Mouse (Mus musculus) midbrain, embryonic 12.5 days (tissue): ENCODE measurements around the gene Gnai3. TPM values are rescaled to one million over a fixed set of nuclear protein-coding genes. Genes with fewer than 3 reads are reported as not detected.

Experiments used
- ATAC-seq: fragments of 200-750 bp; cut with Nextera tagmentation; 2 replicates; pipeline ENCODE4 v1.8.0; 2017; ENCODE audit warnings: low read depth, moderate TSS enrichment, moderate library complexity; ENCODE audit not compliant: low FRiP score
- H3K27ac ChIP-seq: fragments of 300-500 bp; sonication (generic); replicated peaks from 2 replicates; pipeline ENCODE4 v1.5.1; 2016; ENCODE audit warnings: mild to moderate bottlenecking
- H3K27me3 ChIP-seq: fragments of 300-500 bp; sonication (generic); 2 replicates; pipeline ENCODE4 v1.6.1; 2016; ENCODE audit warnings: mild to moderate bottlenecking
- H3K36me3 ChIP-seq: fragments of 300-500 bp; sonication (generic); 2 replicates; pipeline ENCODE4 v1.6.1; 2016
- H3K4me1 ChIP-seq: fragments of 300-500 bp; sonication (generic); 2 replicates; pipeline ENCODE4 v1.6.1; 2016
- H3K4me2 ChIP-seq: fragments of 300-500 bp; sonication (generic); replicated peaks from 2 replicates; pipeline ENCODE4 v1.6.1; 2016; ENCODE audit warnings: mild to moderate bottlenecking, moderate library complexity
- H3K4me3 ChIP-seq: fragments of 300-500 bp; sonication (generic); 2 replicates; pipeline ENCODE4 v1.5.1; 2016; ENCODE audit warnings: mild to moderate bottlenecking
- H3K9ac ChIP-seq: fragments of 300-500 bp; sonication (generic); replicated peaks from 2 replicates; pipeline ENCODE4 v1.6.1; 2016; ENCODE audit warnings: mild to moderate bottlenecking, moderate library complexity
- H3K9me3 ChIP-seq: fragments of 300-500 bp; sonication (generic); 2 replicates; pipeline ENCODE4 v1.6.1; 2016; ENCODE audit warnings: mild to moderate bottlenecking
- WGBS: fragments of 180-500 bp; shearing (Covaris S2); methylation state at CpG from one replicate; pipeline ENCODE4 v1.1.7; 2016; 5-methylcytosine and 5-hydroxymethylcytosine counted together
- polyA plus RNA-seq: library from polyadenylated mRNA; unstranded; fragments of >200 nt; fragmentation: Nextera tagmentation; extraction: Ambion mirVana; gene quantifications from 2 replicates; pipeline ENCODE4 v1.2.1, GENCODE M21; 2016

Gnai3 gene
- polyA plus RNA-seq, 1 experiment from 2014 or later = 199 TPM

GRCm38 (mm10) chr3:108086470-108086979 lies 59.4 kb downstream of the Gnai3 start, which contains the start of gene Ampd2:
Gene Ampd2, minus strand, starts transcription at chr3:108086651.
- Histone ChIP-seq H3K4me3 (peak within 1 kb of the TSS; percentile 58), H3K4me2 (peak within 1 kb of the TSS; percentile 99), H3K9me3 (no peaks in the 10 kb centered on the region), H3K4me1 (peaks cover 53% of the 10 kb centered on the region), H3K27ac (peak within 1 kb of the TSS; percentile 81), H3K9ac (peak within 1 kb of the TSS; percentile 63), H3K36me3 (no peaks in the 10 kb centered on the region), H3K27me3 (no peaks in the 10 kb centered on the region)
- peak; percentile 27; the same call in 1 of the 2 replicates for ATAC-seq
- WGBS = under 1% methylated on average over 29 of the region's 29 CpGs

- H3K27me3 ChIP-seq = no peaks in the 10 kb centered on the region
- 0% methylated on average over 31 of the region's 31 CpGs for WGBS
- H3K4me1 ChIP-seq = peaks cover 54% of the 10 kb centered on the region
- peak overlapping the region; percentile 99 for H3K4me2 ChIP-seq
- H3K9ac ChIP-seq = peak overlapping the region; percentile 63
- peak; percentile 60 for ATAC-seq
- H3K36me3 ChIP-seq = no peaks in the 10 kb centered on the region
- peak overlapping the region; percentile 58 for H3K4me3 ChIP-seq
- no peaks in the 10 kb centered on the region for H3K9me3 ChIP-seq
- peak overlapping the region; percentile 81 for H3K27ac ChIP-seq
These were observed 60.1 kb downstream of the Gnai3 start for GRCm38 (mm10) chr3:108085721-108086469.

GRCm38 (mm10) chr3:108085281-108085720 lies 60.6 kb downstream of the Gnai3 start:
- 0% methylated on average over 14 of the region's 14 CpGs for WGBS
- peak; percentile 84 for ATAC-seq

GRCm38 (mm10) chr3:108084767-108085270 lies 61.1 kb downstream of the Gnai3 start:
- Histone ChIP-seq H3K4me2 (peak overlapping the region; percentile 99), H3K27me3 (no peaks in the 10 kb centered on the region), H3K4me1 (peaks cover 54% of the 10 kb centered on the region), H3K9ac (peak overlapping the region; percentile 63), H3K9me3 (no peaks in the 10 kb centered on the region), H3K4me3 (peak overlapping the region; percentile 58), H3K27ac (peak overlapping the region; percentile 81), H3K36me3 (peaks cover 7% of the 10 kb centered on the region; the same call in 1 of the 2 replicates)
- 21% methylated on average over 13 of the region's 13 CpGs for WGBS
- peak; percentile 7 for ATAC-seq

More at GRCm38 (mm10) chr3:108085281-108085720, 60.6 kb downstream of the Gnai3 start:
- peaks cover 54% of the 10 kb centered on the region for H3K4me1 ChIP-seq
- H3K27me3 ChIP-seq = no peaks in the 10 kb centered on the region
- peak overlapping the region; percentile 63 for H3K9ac ChIP-seq
- no peaks in the 10 kb centered on the region for H3K9me3 ChIP-seq
- peak overlapping the region; percentile 81 for H3K27ac ChIP-seq
- peak overlapping the region; percentile 99 for H3K4me2 ChIP-seq
- peaks cover 2% of the 10 kb centered on the region; the same call in 1 of the 2 replicates for H3K36me3 ChIP-seq
- peak overlapping the region; percentile 58 for H3K4me3 ChIP-seq

GRCm38 (mm10) chr3:108083904-108084407 lies 62.0 kb downstream of the Gnai3 start:
- Histone ChIP-seq H3K9ac (0 out of 2 replicates have a peak overlapping the region, but pooled peaks have one; percentile 24), H3K36me3 (peaks cover 15% of the 10 kb centered on the region), H3K4me2 (peak overlapping the region; percentile 99), H3K27me3 (no peaks in the 10 kb centered on the region), H3K4me1 (peaks cover 50% of the 10 kb centered on the region), H3K27ac (no peak overlapping the region), H3K9me3 (no peaks in the 10 kb centered on the region), H3K4me3 (0 out of 2 replicates have a peak overlapping the region, but pooled peaks have one; percentile 58)
- no peak for ATAC-seq
- whole genome bisulfite sequencing = 77% methylated on average over 4 of the region's 4 CpGs

- peaks cover 50% of the 10 kb centered on the region for H3K4me1 ChIP-seq
- H3K27me3 ChIP-seq = no peaks in the 10 kb centered on the region
- H3K9ac ChIP-seq = no peak overlapping the region
- H3K27ac ChIP-seq = no peak overlapping the region
- 68% methylated on average over 2 of the region's 2 CpGs for WGBS
- ATAC-seq = no peak
- 0 out of 2 replicates have a peak overlapping the region, but pooled peaks have one; percentile 99 for H3K4me2 ChIP-seq
- H3K36me3 ChIP-seq = peaks cover 19% of the 10 kb centered on the region
- H3K9me3 ChIP-seq = no peaks in the 10 kb centered on the region
- no peak overlapping the region for H3K4me3 ChIP-seq
These were observed 62.8 kb downstream of the Gnai3 start for GRCm38 (mm10) chr3:108083161-108083560.

GRCm38 (mm10) chr3:108082251-108082875 lies 63.6 kb downstream of the Gnai3 start:
- Histone ChIP-seq H3K4me2 (peak overlapping the region; percentile 32), H3K9me3 (no peaks in the 10 kb centered on the region), H3K9ac (no peak overlapping the region), H3K36me3 (peaks cover 27% of the 10 kb centered on the region), H3K27me3 (no peaks in the 10 kb centered on the region), H3K4me3 (no peak overlapping the region), H3K4me1 (peaks cover 50% of the 10 kb centered on the region), H3K27ac (0 out of 2 replicates have a peak overlapping the region, but pooled peaks have one; percentile 32)
- no peak for ATAC-seq
- 55% methylated on average over 1 of the region's 1 CpGs for WGBS

- H3K4me3 ChIP-seq = no peak overlapping the region
- no peaks in the 10 kb centered on the region for H3K27me3 ChIP-seq
- H3K36me3 ChIP-seq = peaks cover 33% of the 10 kb centered on the region
- WGBS = 41% methylated on average over 4 of the region's 4 CpGs
- no peak for ATAC-seq
- no peak overlapping the region for H3K9ac ChIP-seq
- peak overlapping the region; percentile 32 for H3K4me2 ChIP-seq
- 0 out of 2 replicates have a peak overlapping the region, but pooled peaks have one; percentile 32 for H3K27ac ChIP-seq
- no peaks in the 10 kb centered on the region for H3K9me3 ChIP-seq
- peaks cover 48% of the 10 kb centered on the region for H3K4me1 ChIP-seq
These were observed 64.3 kb downstream of the Gnai3 start for GRCm38 (mm10) chr3:108081681-108082080.

GRCm38 (mm10) chr3:108076836-108077235 lies 69.1 kb downstream of the Gnai3 start:
- Histone ChIP-seq H3K9ac (no peak overlapping the region), H3K9me3 (no peaks in the 10 kb centered on the region), H3K4me3 (no peak overlapping the region), H3K4me2 (no peak overlapping the region), H3K27me3 (no peaks in the 10 kb centered on the region), H3K4me1 (peaks cover 12% of the 10 kb centered on the region; the same call in 1 of the 2 replicates), H3K36me3 (peaks cover 64% of the 10 kb centered on the region), H3K27ac (no peak overlapping the region)
- no peak for ATAC-seq
- 93% methylated on average over 9 of the region's 9 CpGs for WGBS

GRCm38 (mm10) chr3:108072983-108073569 lies 72.9 kb downstream of the Gnai3 start:
- ATAC-seq = peak; percentile 36; the same call in 1 of the 2 replicates
- Histone ChIP-seq H3K27me3 (no peaks in the 10 kb centered on the region), H3K27ac (peak overlapping the region; percentile 25; the same call in 1 of the 2 replicates), H3K9ac (no peak overlapping the region), H3K36me3 (peaks cover 45% of the 10 kb centered on the region), H3K4me2 (no peak overlapping the region), H3K4me3 (no peak overlapping the region), H3K4me1 (0 out of 2 replicates have a peak, but pooled peaks cover 8% of the 10 kb centered on the region), H3K9me3 (no peaks in the 10 kb centered on the region)
- 78% methylated on average over 10 of the region's 10 CpGs for WGBS
